Mouse (Mus musculus): ENCODE data around the gene Gm21103.
"Not testable (repeated sequence)": the region's sequence is repeated elsewhere in the genome, so short reads cannot be mapped to it uniquely, and the experiment has no call there.

The Gm21103 gene

DNA sequence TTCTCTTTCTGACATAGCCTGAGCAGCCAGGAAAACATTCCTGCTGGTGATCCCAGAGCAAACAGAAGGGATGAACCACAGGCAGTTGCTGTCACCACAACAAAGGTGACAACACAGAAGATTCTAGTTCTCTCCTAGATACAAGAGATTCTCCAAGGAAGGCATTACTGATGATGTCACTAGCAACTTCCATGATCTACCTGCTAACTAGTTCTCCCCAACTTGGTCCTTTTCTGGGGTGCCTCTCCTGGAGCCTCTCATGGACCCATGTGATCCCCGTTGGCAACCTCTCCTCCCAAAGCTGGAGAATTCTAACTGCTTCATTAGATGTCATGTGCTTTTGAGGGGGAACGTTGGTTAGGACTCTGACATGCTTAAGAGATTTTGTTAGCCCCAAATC is at the start of gene Gm21103:
TSS of gene Gm21103 (minus strand) at position 101 of the 400 bp plus-strand sequence.
- not testable (repeated sequence) for DNase-seq (ENCODE audit: low read depth)

DNA sequence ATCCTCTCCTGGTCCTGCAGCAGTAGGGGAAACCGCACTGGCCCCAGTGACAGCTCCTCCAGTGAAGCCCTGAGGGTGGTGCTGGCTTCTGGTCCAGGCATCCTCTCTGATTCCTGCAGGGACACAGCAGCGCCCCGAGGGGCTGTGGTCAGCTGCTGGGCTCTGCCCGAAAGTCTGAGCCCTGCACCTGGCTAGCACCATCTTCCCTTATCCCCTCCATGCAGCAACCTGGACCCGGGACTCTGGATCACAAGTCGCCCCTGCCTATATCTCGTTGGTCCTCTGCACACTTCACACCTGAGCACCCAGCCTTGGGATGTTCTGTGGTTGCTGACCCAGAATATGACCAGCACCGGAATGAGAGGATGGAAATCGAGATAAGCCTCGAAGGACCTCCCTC is 38.9 kb upstream of the Gm21103 start, which contains the start of gene Gm3618:
TSS of gene Gm3618 (minus strand) at position 101 of the 400 bp plus-strand sequence.
- not testable (repeated sequence) for DNase-seq (ENCODE audit: low read depth)

DNA sequence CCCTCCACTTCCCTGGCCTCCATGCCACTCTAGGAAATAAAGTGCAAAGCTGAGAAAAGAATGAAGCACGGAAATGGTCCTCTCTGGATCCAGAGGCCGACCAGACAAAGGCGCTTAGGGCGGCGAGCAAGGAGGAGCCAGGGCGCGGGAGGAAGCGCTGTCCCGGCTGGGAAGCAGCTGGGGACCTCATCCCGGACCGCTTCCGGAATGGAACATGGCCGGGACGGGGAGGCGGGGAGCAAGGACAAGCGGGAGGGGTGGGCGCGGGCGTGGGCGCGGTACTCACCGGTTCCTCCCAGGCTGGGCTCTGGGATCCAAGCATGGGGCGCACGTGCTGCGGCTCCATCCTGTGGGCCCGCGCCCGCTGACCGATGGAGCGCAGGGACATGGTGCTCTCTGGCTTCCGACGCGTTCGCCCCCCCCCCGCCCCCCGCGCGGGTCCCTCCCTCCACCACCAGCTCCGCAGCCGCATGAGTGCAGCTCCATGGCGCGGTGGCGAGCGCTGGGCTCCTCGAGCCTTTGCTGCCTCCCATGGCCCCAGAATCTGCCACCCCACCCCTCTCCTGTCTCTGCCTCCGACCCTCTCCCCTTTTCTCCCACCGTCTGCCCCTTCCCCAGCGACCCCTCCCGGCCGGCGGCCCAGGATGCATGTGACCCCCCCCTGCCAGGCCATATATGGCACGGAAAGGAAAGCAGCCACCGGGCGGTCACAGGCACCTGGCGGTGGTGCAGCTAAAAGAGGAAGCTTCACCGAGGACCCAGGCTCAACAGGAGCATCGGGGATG is 17.5 kb downstream of the Gm21103 start, which contains the start of gene Gm3411:
TSS of gene Gm3411 (minus strand) at position 320 of the 785 bp plus-strand sequence.
- DNase-seq (ENCODE audit: low read depth), result not testable (repeated sequence)

Data from naive thymus-derived CD4-positive, alpha-beta T cell, adult 2 months (primary cell).